Comparison of ENCODE assay signal across 20 mouse cellular contexts in genomic region chr15:99797898-99798297, GRCm38 (mm10). TPM values are rescaled to one million over a fixed set of nuclear protein-coding genes. Genes with fewer than 3 reads are reported as not detected.
DNase-seq lines count a peak whose midpoint lies in the region; ATAC-seq and TF ChIP-seq lines count a peak whose summit lies in the region.
"Had no signal": no experiment of that assay in that cellular context is flagged by ENCODE, and none has a peak within 500 bp of the region (broad histone marks: within the 10 kb centered on the region; RNA-seq: fewer than 3 reads in every experiment).

No protein-coding gene starts in this region.

- H3K4me3 ChIP-seq in lung, embryonic 16.5 days (ENCODE audit: low read length) = no peak overlapping the region
- no peak overlapping the region for H3K4me3 ChIP-seq in embryonic facial prominence, embryonic 12.5 days
- no peak overlapping the region for H3K4me3 ChIP-seq in limb, embryonic 14.5 days (replicated peaks; ENCODE audit: low read length)
- no peak overlapping the region for H3K4me3 ChIP-seq in stomach, embryonic 15.5 days (replicated peaks)
- H3K4me3 ChIP-seq in heart, embryonic 12.5 days = no peak overlapping the region
- H3K4me3 ChIP-seq: heart, embryonic 15.5 days had no signal

- WGBS in lung, embryonic 16.5 days = 53% methylated on average over 5 of the region's 5 CpGs
- 78% methylated on average over 5 of the region's 5 CpGs for WGBS in embryonic facial prominence, embryonic 12.5 days
- WGBS in limb, embryonic 14.5 days = 51% methylated on average over 5 of the region's 5 CpGs
- 60% methylated on average over 5 of the region's 5 CpGs for WGBS in stomach, embryonic 15.5 days
- 84% methylated on average over 5 of the region's 5 CpGs for WGBS in heart, embryonic 12.5 days

- H3K27ac ChIP-seq in lung, embryonic 16.5 days (ENCODE audit: low read length) = no peak overlapping the region
- peak overlapping the region; percentile 64; the same call in 1 of the 2 replicates for H3K27ac ChIP-seq in embryonic facial prominence, embryonic 12.5 days
- 0 out of 2 replicates have a peak overlapping the region, but pooled peaks have one; percentile 8 for H3K27ac ChIP-seq in limb, embryonic 14.5 days (replicated peaks; ENCODE audit: low read depth, low read length)
- peak overlapping the region; percentile 56 for H3K27ac ChIP-seq in stomach, embryonic 15.5 days
- no peak overlapping the region for H3K27ac ChIP-seq in heart, embryonic 12.5 days (ENCODE audit: poor library complexity, severe bottlenecking)
- H3K27ac ChIP-seq: heart, embryonic 15.5 days had no signal

- H3K9me3 ChIP-seq in lung, embryonic 16.5 days (ENCODE audit: control insufficient read depth, low read length) = no peaks in the 10 kb centered on the region; the same call in 1 of the 2 replicates
- H3K9me3 ChIP-seq in embryonic facial prominence, embryonic 12.5 days = no peaks in the 10 kb centered on the region
- H3K9me3 ChIP-seq in limb, embryonic 14.5 days (ENCODE audit: control insufficient read depth, low read length) = no peaks in the 10 kb centered on the region
- no peaks in the 10 kb centered on the region for H3K9me3 ChIP-seq in stomach, embryonic 15.5 days
- no peaks in the 10 kb centered on the region for H3K9me3 ChIP-seq in heart, embryonic 12.5 days (replicated peaks)
- H3K9me3 ChIP-seq: heart, embryonic 15.5 days had no signal

- peak; percentile 41; the same call in 1 of the 2 replicates for ATAC-seq in lung, embryonic 16.5 days (ENCODE audit: low read depth)
- ATAC-seq in embryonic facial prominence, embryonic 12.5 days (ENCODE audit: insufficient number of reproducible peaks, insufficient read depth, low FRiP score, low TSS enrichment) = no peak
- ATAC-seq in limb, embryonic 14.5 days (ENCODE audit: low FRiP score, low read depth) = no peak
- no peak for ATAC-seq in stomach, embryonic 15.5 days (ENCODE audit: insufficient read depth, low FRiP score, low read depth)
- ATAC-seq in heart, embryonic 12.5 days (ENCODE audit: insufficient number of reproducible peaks, low FRiP score) = no peak
- ATAC-seq: CD4-positive, CD25-positive, alpha-beta regulatory T cell, adult 4 months had no signal

- no peak for TF ChIP-seq POLR2A in limb, embryonic 14.5 days (IDR thresholded peaks at IDR 0.05; ENCODE audit: borderline replicate concordance, extremely low read depth, insufficient read depth, insufficient read length)

- no peak for DNase-seq in lung, postnatal 25 days (ENCODE audit: low spot score)
- DNase-seq in limb, embryonic 14.5 days (ENCODE audit: low spot score) = no peak
- no peak for DNase-seq in embryo, embryonic 9.5 days (ENCODE audit: extremely low spot score)
- DNase-seq: adrenal gland, postnatal 25 days; cerebellum, postnatal 10 days; embryo, embryonic 11 days; heart, adult 11 months; kidney, adult 2 months; kidney, postnatal 4 days; layer of hippocampus, postnatal 36 days; left cerebral cortex, postnatal 4 days; right cerebral cortex, adult 18-20 months; spleen, adult 18-20 months; thymus, postnatal 4 days had no signal

- peaks cover 3% of the 10 kb centered on the region for H3K4me1 ChIP-seq in lung, embryonic 16.5 days (replicated peaks; ENCODE audit: control insufficient read depth, insufficient read depth, low read length)
- peaks cover 15% of the 10 kb centered on the region for H3K4me1 ChIP-seq in embryonic facial prominence, embryonic 12.5 days
- peaks cover 21% of the 10 kb centered on the region for H3K4me1 ChIP-seq in limb, embryonic 14.5 days (ENCODE audit: control insufficient read depth, insufficient read depth, low read length)
- no peaks in the 10 kb centered on the region for H3K4me1 ChIP-seq in stomach, embryonic 15.5 days
- peaks cover 19% of the 10 kb centered on the region for H3K4me1 ChIP-seq in heart, embryonic 12.5 days (replicated peaks)

- H3K9ac ChIP-seq in lung, embryonic 16.5 days (ENCODE audit: low read length) = no peak overlapping the region
- no peak overlapping the region for H3K9ac ChIP-seq in embryonic facial prominence, embryonic 12.5 days
- H3K9ac ChIP-seq in limb, embryonic 14.5 days (ENCODE audit: low read depth, low read length, severe bottlenecking) = no peak overlapping the region
- no peak overlapping the region for H3K9ac ChIP-seq in stomach, embryonic 15.5 days
- no peak overlapping the region for H3K9ac ChIP-seq in heart, embryonic 12.5 days
- H3K9ac ChIP-seq: heart, embryonic 15.5 days had no signal

- no peak overlapping the region for H3K4me2 ChIP-seq in lung, embryonic 16.5 days (ENCODE audit: low read depth, low read length)
- no peak overlapping the region for H3K4me2 ChIP-seq in embryonic facial prominence, embryonic 12.5 days (replicated peaks)
- no peak overlapping the region for H3K4me2 ChIP-seq in limb, embryonic 14.5 days (replicated peaks; ENCODE audit: low read depth, low read length, severe bottlenecking)
- H3K4me2 ChIP-seq in stomach, embryonic 15.5 days = no peak overlapping the region
- H3K4me2 ChIP-seq in heart, embryonic 12.5 days = no peak overlapping the region
- H3K4me2 ChIP-seq: heart, embryonic 15.5 days had no signal

- peaks cover 14% of the 10 kb centered on the region for H3K36me3 ChIP-seq in lung, embryonic 16.5 days (ENCODE audit: control insufficient read depth, insufficient read depth, low read length)
- H3K36me3 ChIP-seq in embryonic facial prominence, embryonic 12.5 days = peaks cover 41% of the 10 kb centered on the region
- peaks cover 67% of the 10 kb centered on the region for H3K36me3 ChIP-seq in limb, embryonic 14.5 days (ENCODE audit: control insufficient read depth, insufficient read depth, low read length)
- H3K36me3 ChIP-seq in stomach, embryonic 15.5 days = peaks cover 29% of the 10 kb centered on the region
- H3K36me3 ChIP-seq in heart, embryonic 12.5 days = peaks cover 61% of the 10 kb centered on the region

- no peaks in the 10 kb centered on the region for H3K27me3 ChIP-seq in lung, embryonic 16.5 days (ENCODE audit: control insufficient read depth, insufficient read depth, low read depth, low read length)
- H3K27me3 ChIP-seq in embryonic facial prominence, embryonic 12.5 days = no peaks in the 10 kb centered on the region
- H3K27me3 ChIP-seq in limb, embryonic 14.5 days (ENCODE audit: control insufficient read depth, insufficient read depth, low read length) = no peaks in the 10 kb centered on the region
- H3K27me3 ChIP-seq in stomach, embryonic 15.5 days (replicated peaks) = no peaks in the 10 kb centered on the region
- H3K27me3 ChIP-seq in heart, embryonic 12.5 days (replicated peaks) = no peaks in the 10 kb centered on the region
- H3K27me3 ChIP-seq: heart, embryonic 15.5 days had no signal

RNA-seq across cellular contexts. Expression of gene Cers5, which starts 25.2 kb away (rescaled TPM):
- 73.3 and 74.4 TPM in 2 replicates for polyA plus RNA-seq in lung, embryonic 16.5 days (2015; fragmentation: Nextera tagmentation; extraction: Ambion mirVana)
- 70.1 and 74.9 TPM in 2 replicates for polyA plus RNA-seq in embryonic facial prominence, embryonic 12.5 days (2016; fragmentation: Nextera tagmentation; extraction: Ambion mirVana)
- polyA plus RNA-seq in limb, embryonic 14.5 days (2012; rRNA removed) = 75.1 and 89.2 TPM in 2 replicates
- polyA plus RNA-seq in limb, embryonic 14.5 days (2014; fragmentation: Nextera tagmentation; extraction: Ambion mirVana) = 84.9 and 85.8 TPM in 2 replicates
- 56.1 and 57.3 TPM in 2 replicates for polyA plus RNA-seq in stomach, embryonic 15.5 days (2015; fragmentation: Nextera tagmentation; extraction: Ambion mirVana)
- polyA plus RNA-seq in heart, embryonic 12.5 days (2016; fragmentation: Nextera tagmentation; extraction: Ambion mirVana) = 53.9 and 55.4 TPM in 2 replicates

Comparison
In these comparisons a context has a peak if more than half of its experiments do, and no peak if none do; other contexts are left out.
1. H3K27ac ChIP-seq: peak in embryonic facial prominence, embryonic 12.5 days (single experiment), limb, embryonic 14.5 days (single experiment) and stomach, embryonic 15.5 days (single experiment); none in lung, embryonic 16.5 days (single experiment) and heart, embryonic 12.5 days (single experiment).